Mouse (Mus musculus) G1E-ER4 (cell line): ENCODE measurements around the gene Col4a3. TPM values are rescaled to one million over a fixed set of nuclear protein-coding genes. Genes with fewer than 3 reads are reported as not detected.

ENCODE experiments used
- GATA1 ChIP-seq: IDR thresholded peaks from one replicate; pipeline ENCODE4 v1.8.0; 2012; ENCODE audit warnings: low read length, inconsistent platforms
- polyA plus RNA-seq: library from polyadenylated mRNA; stranded (reverse); fragments of >175 nt; gene quantifications from 2 replicates; pipeline ENCODE4 v1.2.3, GENCODE M21; 2012

Col4a3 gene
- polyA plus RNA-seq = 3.2 and 4.3 TPM in 2 replicates

DNA sequence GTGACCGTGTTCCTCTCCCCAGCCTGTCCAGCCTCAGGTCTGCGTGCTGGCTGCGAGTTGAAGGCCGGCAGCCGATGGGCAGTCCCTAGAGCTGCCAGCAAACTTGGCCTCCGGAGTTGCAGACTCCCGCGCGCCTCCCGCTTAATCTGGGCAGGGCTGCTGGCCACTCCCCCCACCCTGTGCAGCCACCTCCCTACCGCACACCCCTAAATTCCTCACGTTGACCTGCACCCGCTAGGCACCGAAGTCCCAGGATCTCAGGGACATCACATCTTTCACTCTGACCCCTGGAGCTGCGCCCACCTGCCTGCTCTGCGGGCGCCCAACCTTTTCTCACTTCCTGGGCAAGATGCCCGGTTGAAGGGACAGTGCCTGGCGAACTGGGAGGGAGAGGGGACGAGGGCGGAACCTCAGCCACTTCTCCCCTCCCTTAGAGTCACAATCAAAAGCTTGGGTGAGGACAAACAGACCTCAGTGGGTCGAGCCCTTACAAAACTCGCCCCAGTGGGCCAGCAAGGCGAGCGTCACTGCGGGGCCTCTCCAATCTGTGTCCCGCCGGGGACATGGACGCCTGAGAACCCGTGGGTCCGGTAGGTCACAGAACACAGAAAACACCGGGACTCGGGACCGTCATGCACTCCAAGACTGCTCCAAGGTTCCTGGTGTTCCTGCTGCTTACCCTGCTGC is at the start of gene Col4a3, which contains the start of gene Col4a4:
Gene Col4a3, plus strand, starts transcription at position 209 of the 687 bp plus-strand sequence.
Gene Col4a4, minus strand, starts transcription at position 137 of the 687 bp plus-strand sequence.
- no peak for TF ChIP-seq GATA1

DNA sequence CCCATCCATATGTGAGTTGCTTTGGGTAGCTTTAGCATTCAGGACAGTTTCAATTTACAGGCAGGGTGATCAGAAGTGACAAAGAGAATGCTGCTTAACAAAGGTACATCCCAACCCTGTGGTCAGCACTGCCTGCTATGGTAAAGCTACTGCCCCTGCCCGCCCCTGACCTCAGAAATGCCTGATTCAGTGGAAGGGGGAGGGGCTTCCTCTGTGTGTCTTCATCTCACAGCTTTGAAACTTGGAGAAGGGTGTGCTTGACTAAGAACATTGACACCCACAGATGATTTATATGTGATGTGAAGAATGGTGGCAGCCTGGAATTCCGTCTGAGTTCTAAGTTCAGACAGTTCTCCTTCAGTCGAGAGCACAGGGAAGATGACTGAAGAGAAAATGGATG is 48.9 kb upstream of the Col4a3 start:
- no peak for TF ChIP-seq GATA1

DNA sequence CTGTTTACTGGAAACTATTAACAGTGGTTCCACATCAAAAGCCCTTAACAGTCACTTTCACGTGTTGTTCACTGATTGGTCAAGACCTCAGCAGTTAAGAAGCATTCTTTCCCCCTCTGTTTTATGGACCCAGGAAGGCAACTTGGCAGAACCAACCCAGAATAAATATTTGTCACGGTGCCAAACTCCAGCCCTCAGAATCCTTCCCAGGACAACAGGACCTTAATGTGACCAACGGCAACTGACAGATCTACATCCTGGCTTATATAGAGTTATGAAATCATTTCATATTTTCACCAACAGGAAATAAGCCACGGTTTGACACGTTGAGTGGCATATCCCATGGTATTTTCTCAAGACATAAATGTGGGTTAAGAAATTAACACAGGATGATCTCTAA is 46.7 kb upstream of the Col4a3 start:
- no peak for TF ChIP-seq GATA1

DNA sequence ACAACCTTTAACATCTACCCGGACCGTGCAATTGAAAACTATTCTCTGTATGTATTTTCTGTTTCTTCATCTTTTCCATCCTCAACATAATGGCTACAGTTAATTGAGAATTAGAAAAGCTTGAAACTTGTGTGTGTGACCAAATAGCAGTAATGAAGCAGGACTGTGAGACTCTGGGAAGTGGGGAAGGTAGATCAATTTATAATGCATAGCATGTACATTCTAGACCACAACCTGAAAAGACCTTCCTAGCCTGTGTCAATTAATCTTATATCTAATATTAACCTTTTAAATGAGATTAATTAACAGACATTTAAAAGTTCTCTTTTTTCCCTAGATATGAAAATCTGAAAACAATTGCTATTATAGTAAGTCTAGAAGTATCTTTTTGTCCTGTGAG is 42.8 kb upstream of the Col4a3 start:
- no peak for TF ChIP-seq GATA1

DNA sequence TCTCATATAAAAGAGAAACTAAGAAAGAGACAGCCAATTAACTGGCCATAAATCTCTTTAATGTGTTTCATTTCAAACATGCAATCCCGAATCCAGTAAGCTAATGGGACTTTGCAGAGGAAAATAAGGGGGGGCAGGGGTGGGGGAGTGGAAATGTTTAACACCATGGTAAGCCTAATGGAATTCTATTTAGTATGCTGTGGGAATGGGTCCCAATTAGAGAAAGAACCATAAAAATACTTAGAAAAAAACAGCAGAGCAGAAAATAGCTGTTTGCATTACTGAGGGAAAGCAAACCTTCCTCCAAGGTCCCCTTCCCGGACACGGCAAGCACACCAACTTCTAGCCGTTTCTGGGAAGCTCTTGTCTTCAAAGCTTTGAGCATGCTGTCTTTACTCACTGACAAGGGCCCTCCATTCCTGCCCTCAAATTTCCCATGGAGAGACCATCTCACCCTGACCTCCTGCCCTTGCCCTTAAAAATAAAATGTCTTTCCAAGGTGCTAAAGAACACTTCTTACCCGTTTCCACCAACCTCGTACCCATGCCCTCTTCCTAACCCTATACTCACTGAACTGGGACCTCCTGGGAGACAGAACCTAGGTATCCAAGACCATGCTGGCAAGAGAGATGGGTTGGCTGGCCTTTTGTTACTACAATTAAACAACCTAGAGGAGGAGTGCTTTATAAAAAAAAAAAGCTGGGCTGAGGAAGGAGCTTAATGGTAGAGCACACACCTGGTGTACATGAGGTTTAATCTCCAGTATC is 42.1 kb upstream of the Col4a3 start:
- no peak for TF ChIP-seq GATA1

DNA sequence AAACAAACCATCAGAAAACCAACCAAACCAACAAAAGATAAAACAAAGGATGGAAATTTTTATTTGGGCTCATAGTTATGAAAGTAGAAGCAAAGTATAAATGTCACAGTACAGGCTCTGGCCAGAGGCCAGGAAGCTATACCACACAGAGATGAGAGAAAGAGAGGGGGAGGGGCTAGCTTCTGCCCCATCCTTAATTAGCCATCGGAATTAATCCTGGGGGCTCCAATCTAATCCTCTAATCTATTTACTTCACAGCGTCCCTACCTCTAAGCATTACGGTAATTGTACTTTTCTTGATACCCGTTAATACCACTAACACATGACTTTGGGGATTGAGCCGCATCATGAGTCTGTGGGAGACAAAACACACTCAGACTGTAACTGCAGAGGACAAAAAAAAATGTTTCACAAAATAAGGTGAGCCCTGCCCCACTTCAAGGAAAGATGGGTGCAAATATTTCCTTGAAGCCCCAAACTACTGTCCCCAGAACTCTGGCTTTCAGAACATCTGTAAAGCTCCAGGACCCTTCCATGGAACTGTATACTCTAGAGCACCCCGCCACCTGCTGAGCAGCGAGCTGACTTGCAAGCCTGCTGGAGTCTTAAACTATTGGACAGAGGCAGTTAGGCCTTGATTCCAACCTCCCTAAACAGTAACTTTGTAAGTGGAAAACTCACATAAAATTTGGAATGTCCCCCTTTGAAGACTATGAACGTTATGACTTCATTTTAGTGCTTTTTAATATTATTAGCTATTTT is 41.3 kb upstream of the Col4a3 start:
- TF ChIP-seq GATA1 = no peak

DNA sequence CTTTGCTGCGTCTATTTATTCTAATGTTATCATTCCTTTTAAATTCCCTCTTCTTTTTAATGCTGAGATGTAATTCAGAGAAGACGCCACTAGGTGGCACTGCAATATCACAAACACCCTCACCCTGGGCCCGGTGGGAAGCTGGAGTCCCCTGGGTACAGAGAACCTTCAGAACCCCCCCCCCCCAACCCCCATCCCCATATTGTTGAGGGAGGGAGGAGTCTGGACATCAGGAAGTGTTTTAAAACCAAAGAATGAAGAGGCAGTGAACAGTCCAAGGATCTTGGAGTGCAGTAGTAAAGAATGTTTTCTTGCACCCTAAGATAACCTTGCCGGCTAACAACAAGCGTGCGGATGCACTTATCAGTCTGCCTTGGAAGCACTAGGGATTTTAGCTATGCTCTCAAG is 32.3 kb upstream of the Col4a3 start:
- no peak for TF ChIP-seq GATA1

DNA sequence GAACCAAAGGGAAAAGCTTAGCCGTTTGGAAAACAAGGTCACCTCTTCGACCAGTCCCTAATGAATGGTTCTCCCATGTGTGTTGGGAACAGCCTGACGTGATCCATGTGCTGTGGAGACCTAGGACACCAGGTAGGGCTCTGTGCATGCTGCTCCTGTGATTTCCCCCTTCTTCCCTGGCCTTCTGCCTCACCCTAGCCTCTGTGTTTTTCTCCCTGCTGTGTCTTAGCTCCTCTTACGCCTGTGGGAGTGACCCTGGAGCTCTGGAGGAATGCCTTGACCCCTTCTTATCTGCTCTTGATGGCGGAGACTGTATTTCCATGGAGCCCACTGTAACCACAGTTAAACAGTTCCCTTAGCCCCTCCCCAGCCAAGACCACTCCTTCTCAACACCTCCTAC is 31.8 kb upstream of the Col4a3 start:
- no peak for TF ChIP-seq GATA1

DNA sequence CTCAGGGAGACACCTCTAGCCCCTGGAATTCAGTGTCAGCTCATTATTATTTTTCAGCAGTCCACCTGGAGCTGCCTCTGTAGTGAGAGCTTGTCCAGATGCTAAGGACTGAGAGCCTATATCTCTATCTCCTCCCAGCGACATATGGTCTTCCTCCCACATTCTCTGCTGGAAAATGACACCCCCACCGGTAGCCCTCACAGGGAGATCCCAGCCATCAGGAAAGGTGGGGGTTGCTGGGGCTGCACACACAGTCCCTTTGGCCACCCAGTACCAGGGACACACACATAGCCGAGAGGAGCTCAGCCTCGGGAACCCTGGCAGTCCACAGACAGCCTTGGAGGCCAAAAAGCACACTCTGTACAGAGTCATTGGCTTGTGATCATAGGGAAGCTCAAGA is 26.5 kb upstream of the Col4a3 start:
- TF ChIP-seq GATA1 = no peak

DNA sequence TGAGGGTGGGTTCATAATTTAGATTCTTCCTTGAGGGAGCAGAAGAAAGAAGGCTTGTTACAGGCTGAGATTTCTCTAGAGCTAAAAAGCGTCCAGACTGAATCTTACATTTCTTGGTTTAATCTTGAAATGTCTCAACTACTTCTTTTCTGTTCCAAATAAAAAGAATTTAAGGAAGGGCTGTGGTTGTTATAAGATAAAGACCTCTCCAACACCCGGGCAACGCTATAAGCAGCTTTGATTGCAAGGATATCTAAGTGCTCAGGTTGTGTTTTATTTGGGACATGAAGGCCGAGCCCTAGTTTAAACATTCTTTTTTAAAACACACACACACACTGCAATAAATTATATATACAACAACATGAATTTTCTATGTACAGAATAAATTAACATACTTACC is 17.3 kb upstream of the Col4a3 start:
- TF ChIP-seq GATA1 = no peak

DNA sequence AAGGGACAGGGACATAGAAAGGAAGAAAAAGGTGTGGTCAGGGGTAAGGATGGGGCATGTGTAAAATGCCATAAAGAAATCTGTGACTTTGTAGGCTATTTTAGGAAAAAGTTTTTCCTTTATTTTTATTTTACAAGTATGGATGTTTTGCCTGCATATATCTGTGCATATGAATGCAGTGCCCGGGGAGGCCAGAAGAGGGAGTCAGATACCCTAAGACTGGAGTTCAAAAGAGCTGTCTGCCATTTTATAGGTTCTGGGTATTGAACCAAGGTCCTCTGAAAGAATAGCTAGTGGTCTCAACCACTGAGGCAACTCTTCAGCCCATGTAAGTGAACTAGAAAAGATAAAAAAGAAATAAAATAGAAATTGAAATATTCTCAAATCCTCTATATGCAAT is 15.0 kb upstream of the Col4a3 start:
- no peak for TF ChIP-seq GATA1

DNA sequence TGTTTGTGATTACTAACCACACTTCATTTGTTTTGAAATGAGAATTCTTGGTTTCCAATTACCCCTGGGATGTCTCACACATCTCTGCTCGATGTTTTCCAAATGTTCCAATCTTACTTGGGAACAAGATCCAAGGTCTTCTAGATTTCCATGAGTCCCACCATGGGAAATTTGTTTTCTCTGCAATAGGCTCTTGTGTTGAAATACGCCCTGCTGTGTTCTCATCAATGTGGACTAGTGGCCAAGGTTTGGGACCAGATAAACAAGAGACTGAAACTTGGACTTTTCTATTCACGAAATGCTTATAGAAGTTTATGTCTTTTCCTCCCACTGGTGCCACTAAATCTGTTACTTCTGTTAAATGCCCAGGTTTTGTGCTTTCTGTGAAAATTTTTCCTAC is 11.0 kb upstream of the Col4a3 start:
- no peak for TF ChIP-seq GATA1

DNA sequence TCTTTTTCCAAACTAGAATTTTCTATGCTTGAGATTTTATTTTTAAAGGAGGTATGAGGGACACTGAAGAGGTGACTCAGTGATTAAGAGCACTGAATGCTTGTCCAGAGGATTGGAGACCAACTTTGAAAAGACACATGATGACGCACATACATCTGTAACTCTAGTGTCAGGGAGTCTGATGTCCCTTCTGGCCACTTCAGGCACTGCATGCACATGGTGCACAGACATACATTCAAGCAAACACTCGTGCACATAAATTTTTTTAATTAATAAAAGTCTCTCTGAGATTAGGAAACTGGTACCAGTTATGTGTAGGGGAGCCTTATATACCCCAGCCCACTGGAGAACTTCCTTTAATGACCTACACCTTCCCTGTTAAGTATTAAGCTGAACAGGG is 10.5 kb upstream of the Col4a3 start:
- TF ChIP-seq GATA1 = no peak

DNA sequence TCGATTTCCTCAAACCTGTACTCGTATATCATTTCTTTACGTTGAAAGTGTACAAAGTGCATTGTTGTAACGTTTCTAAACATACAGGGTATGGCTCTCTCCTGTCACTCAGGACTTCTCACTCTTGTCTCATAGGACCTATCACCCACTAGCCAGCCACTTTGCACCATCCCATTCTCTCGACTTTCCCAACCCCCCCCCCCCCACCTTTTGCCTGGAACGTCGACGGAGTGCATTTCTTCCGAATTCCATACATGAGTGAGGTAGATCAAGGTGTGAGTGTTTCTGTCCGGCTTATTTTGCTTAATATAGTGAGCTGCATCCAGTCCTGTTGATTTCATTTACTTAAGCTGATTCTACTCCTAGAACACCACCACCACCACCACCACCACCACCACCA is 9.4 kb upstream of the Col4a3 start:
- TF ChIP-seq GATA1 = no peak

DNA sequence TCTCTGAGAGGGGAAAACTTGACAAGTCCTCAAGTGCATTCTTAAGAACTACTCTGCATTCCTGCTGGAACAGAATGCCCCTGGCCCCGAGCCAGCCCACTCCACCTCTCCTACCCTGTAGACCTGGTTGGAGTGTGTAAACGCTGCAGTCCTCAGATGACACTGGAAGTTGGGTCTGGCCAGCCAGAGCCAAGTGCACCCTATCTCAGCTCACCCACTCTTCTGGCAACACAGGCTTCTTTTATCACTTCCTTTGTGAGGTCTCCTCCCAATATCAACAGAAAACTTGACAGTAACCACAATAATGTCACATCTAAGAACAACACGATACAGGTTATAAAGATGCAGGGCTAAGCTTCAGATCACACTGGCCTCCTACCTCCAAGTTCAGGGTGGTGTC is 8.8 kb upstream of the Col4a3 start:
- no peak for TF ChIP-seq GATA1

DNA sequence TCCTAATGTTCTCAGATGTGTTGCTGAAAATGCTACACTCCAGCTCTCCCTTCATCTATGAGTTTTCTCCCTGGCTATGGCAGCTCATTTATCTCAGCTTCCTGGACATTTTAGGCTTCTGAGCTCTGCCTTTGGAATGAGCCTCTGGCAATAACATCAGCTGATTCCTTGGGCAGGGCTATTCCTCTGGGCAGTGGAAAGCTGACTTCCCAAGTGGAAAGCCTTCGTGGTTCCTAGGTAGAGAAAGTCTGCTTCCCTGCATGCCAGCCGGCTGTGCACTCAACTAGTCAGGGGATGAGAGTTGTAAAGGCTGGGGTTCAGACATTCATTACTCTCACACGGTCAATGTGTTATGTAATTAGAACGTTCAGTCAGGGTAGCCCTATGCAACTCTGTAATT is 8.4 kb upstream of the Col4a3 start:
- no peak for TF ChIP-seq GATA1
